Mouse (Mus musculus): ENCODE results near the gene G6pc2.

G6pc2 gene

GRCm38 (mm10) chr2:69210773-69211172 lies at the start of gene G6pc2:
TSS of gene G6pc2 (plus strand) at chr2:69211073.
- DNase-seq (ENCODE audit: low read depth, low spot score), result no peak

GRCm38 (mm10) chr2:69170395-69171077 lies 40.3 kb upstream of the G6pc2 start:
- DNase-seq (ENCODE audit: low read depth, low spot score), result no peak

DNA sequence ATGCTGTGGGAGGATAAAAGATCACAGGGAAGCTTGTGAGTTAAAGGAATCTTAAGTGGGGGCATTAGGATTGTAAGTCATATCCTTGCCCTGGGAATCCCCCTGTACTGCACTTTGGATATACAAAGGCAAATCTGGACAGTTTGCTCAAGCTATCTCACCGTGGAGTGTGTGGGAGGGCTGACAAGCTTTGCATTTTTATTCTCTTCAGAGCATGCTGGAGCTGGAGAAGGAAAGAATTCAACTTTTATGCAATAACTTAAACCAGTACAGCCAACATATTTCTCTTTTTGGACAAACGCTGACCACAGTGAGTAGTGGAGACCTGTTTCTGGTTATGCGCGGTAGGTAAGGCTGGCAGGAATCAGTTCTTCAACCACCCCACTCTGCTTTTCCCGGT lies 35.6 kb upstream of the G6pc2 start:
- DNase-seq (ENCODE audit: low read depth, low spot score), result peak; percentile 60

DNA sequence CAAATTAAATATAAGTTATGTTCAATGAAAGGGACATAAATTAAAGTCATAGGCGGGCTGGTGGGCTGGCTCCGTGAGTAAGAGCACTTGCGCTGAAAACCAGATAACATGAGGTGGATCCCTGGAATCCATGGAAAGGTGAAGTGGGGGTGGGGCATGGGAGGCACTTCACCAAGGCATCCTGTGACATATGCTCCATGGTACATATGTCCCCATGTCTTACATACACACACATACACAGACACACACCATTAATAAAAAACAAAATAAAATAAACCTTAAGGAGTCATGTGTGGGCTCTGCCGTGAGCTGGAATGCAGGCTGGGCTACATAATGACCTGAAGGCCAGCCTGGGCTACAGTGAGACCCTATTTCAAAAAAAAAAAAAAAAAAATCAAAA lies 31.2 kb upstream of the G6pc2 start:
- no peak for DNase-seq (ENCODE audit: low read depth, low spot score)

DNA sequence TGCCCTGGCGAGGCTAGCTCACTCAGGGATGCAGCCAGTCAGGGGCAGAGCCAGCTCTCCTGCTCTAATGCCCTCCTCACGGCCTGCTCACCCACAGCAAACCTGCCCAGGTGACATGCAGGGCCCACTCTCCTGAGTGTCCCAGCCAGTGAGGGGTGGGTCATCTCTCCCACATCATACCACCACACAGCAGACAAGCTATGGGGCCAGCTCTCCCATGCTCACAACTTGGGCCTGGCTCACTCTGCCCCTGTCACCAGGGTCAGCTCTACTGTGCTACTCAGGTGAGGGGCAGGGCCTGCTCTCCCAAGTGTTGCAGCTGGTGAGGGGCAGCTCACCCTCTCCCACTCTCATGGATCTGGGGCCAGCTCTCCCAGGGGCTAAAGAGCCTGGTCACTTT lies 22.9 kb upstream of the G6pc2 start:
- no peak for DNase-seq (ENCODE audit: low read depth, low spot score)

- DNase-seq (ENCODE audit: low read depth, low spot score), result peak; percentile 83
Measured at GRCm38 (mm10) chr2:69188732-69189131, 22.1 kb upstream of the G6pc2 start.

DNA sequence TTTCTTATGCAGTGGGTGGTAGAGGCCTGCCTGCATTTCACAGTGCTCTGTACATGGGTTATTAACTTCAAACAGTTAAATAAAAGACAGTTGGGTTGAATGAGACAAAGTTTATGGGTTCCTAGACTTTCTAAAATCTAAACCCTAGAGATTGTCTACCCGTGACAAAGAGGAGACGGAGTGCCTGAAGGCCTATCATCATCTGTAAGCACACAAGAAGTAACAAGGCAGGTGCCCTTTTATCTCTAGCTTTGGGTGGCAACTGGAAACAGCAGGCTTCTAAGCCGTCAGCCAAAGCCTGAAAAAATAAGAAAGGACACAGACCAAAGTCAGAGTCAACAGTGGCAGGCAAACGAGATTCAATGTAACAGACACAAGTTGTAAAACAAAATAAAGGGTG lies 21.7 kb upstream of the G6pc2 start:
- no peak for DNase-seq (ENCODE audit: low read depth, low spot score)

- no peak for DNase-seq (ENCODE audit: low read depth, low spot score)
Measured at GRCm38 (mm10) chr2:69191059-69191458, 19.8 kb upstream of the G6pc2 start.

DNA sequence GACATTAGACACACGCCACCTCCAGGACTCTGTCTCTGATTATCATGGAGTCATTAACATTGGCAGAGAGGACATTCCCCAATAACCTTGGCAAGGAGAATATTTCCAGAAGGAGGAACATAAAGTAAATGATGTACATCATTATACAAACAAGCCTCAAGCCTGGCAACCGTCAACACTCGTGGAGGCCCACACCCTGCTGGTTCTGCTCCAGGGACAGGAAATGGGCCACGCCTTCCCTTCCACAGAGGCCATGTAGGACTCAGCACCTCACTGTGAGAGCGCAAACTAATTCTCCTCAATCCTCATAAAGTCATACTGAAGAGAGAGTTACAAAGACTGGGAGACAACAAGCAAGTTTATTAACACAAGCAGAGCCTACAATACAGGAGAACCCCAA lies 17.3 kb upstream of the G6pc2 start:
- DNase-seq (ENCODE audit: low read depth, low spot score), result no peak

DNA sequence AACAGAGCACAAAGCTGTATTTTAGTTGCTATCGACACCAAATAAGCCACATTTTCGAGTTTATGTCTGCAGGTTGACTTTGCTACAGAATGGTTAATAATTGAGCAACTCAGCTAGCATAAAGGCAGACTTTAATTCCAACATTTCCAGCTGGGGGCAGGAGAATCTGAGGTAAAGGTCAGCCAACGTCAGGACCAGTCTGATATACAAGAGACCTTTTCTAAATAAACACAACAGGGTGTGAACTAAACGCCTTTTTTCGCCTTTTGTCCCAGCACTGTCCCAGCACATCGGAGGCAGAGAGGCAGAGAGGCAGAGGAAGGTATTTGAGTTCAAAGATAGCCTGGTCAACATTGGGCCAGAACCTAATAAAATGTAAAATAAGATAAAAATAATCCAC lies 5.7 kb upstream of the G6pc2 start:
- DNase-seq (ENCODE audit: low read depth, low spot score), result no peak

DNA sequence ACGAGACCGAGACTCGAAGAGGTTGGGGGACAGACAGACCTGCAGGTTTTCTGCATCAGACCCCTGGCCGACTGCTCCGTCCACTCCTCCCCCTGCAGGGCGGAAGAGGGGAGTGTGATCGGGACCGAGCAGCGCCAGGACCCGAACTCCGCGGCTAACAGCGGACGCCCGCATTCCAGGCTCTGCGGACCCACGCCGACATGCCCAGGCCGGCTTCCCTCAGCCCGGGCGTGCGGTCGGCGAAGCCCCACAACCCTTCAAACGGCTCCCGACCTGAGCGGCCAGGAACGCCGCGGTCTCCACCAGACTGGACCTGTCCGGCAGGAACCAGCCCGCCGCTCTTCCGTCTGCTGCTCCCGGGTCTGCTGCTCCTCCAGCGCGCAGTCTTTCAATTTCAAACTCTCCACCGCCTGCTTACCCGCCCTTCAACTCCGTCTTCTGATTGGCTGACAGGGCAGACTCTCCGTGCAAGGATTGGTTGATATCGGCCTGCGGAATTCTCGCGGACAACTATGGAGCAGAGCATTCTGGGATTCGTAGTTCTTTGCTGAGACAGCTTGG lies 5.0 kb upstream of the G6pc2 start, which contains the start of gene Spc25:
Gene Spc25, minus strand, starts transcription at position 404 of the 561 bp plus-strand sequence.
- peak; percentile 96 for DNase-seq (ENCODE audit: low read depth, low spot score)

DNA sequence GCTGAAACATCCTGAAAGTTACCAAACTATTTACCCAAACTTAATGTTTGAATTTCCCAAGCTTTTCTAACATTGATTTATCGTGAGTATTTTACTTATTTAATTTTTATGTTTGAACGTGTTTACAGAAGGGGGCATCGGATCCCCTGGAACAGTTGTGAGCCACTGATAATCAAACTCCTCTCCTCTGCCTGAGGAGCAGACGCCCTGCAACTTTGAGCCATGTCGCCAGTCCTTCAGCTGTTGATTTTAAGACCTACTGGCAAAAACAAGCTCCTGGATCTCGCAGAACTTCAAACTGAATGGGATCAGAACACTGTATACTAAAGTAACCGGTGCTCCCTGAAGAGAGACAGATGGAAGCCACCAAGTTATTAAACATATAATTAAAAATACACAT lies 4.3 kb upstream of the G6pc2 start:
- DNase-seq (ENCODE audit: low read depth, low spot score), result no peak

- no peak for DNase-seq (ENCODE audit: low read depth, low spot score)
Measured at GRCm38 (mm10) chr2:69209684-69210083, 1.2 kb upstream of the G6pc2 start.

- no peak for DNase-seq (ENCODE audit: low read depth, low spot score)
Measured at GRCm38 (mm10) chr2:69212652-69213051, 1.8 kb downstream of the G6pc2 start.

DNA sequence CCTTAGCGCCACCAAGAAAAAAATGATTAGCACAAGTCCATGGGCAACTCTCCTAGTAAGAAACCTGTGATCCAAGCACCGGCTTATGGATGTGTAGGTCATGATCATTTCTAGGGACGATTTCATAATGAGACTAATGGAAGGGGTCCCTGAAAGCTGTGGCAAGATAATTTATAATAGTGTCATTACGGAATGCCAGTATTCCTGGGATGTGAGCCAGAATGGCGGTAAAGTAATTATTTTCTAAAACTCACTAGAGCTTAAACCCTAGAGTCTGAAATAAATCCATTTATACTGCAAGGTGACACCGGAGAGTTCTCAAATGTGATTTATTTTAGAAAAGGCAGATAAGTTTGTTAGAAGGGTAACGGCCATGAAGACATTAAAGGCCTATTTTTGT lies 4.4 kb downstream of the G6pc2 start:
- no peak for DNase-seq (ENCODE audit: low read depth, low spot score)

- no peak for DNase-seq (ENCODE audit: low read depth, low spot score)
Measured at GRCm38 (mm10) chr2:69221868-69222416, 11.1 kb downstream of the G6pc2 start.

DNA sequence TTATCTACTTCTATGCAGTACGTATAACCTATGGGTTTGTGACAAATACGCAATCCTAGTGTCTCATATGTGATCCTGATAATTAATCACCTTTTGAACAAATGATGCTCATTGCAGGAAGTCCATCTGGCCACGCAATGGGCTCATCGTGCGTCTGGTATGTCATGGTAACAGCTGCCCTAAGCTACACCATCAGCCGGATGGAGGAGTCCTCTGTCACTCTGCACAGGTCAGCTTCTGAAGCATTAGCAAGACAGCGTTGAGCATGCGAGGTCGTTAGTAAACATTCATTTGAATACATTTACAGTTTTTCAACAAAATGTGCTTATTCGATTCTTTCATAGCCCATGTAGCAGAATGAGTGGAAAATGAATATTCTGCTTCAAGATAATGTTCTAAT lies 11.9 kb downstream of the G6pc2 start:
- no peak for DNase-seq (ENCODE audit: low read depth, low spot score)

GRCm38 (mm10) chr2:69224724-69225123 lies 13.9 kb downstream of the G6pc2 start:
- DNase-seq (ENCODE audit: low read depth, low spot score), result no peak

- DNase-seq (ENCODE audit: low read depth, low spot score), result no peak
Measured at GRCm38 (mm10) chr2:69226876-69227275, 16.0 kb downstream of the G6pc2 start.

DNA sequence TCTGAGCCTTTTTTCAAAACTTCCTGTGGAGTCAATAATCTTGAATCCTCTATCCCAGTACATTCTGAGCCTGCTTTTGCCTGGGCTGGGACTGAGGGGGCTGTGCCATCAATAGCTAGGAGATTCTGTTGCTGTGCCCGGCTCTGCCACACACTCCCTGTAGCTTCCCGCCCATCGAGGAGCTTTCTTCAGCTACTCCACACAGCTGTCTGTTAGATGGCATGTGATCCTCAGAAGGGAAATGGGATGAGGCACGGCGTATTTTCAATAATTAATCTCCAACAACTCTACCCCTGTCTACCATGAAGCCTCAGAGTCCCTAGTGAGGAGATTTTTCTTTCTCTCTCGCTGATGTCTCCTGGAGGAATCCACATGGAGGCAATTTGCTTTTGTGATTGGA lies 17.8 kb downstream of the G6pc2 start:
- no peak for DNase-seq (ENCODE audit: low read depth, low spot score)

DNA sequence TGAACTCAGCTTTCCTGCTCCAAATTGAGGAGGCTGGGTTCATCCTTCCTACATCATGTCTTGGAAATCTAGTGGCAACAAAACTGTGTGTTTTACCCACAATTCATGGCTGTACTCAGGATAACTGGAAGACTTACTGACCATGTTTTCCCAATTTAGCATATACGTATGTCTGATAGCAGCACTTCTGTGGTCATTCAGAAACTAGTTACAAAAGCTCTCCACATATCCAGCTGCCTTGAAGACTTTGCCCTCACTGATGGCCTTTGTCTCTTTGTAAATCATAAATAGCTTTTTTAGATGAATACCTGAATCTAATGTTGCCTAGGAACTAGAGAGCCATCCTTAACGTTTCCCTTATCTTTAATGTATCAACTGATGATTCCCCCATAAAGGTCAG lies 19.3 kb downstream of the G6pc2 start:
- DNase-seq (ENCODE audit: low read depth, low spot score), result no peak

DNA sequence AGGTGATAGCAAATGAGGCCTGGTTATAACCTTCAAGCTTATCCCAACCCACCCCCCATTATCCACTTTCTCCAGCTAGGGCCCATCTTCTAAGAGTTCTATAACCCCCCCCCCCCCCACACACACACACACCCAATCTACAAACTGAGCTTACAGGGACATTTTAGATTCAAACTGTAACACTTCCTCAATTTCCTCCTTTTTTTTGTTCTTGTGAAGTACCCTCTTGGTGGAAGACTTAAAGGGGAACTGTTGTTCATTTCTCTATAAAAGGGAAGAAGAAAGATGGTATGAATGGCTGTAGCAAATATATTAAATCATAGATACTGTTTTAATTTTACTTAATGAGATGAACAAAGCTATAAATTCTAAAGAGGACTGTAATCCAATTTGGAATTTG lies 21.2 kb downstream of the G6pc2 start:
- DNase-seq (ENCODE audit: low read depth, low spot score), result no peak

DNA sequence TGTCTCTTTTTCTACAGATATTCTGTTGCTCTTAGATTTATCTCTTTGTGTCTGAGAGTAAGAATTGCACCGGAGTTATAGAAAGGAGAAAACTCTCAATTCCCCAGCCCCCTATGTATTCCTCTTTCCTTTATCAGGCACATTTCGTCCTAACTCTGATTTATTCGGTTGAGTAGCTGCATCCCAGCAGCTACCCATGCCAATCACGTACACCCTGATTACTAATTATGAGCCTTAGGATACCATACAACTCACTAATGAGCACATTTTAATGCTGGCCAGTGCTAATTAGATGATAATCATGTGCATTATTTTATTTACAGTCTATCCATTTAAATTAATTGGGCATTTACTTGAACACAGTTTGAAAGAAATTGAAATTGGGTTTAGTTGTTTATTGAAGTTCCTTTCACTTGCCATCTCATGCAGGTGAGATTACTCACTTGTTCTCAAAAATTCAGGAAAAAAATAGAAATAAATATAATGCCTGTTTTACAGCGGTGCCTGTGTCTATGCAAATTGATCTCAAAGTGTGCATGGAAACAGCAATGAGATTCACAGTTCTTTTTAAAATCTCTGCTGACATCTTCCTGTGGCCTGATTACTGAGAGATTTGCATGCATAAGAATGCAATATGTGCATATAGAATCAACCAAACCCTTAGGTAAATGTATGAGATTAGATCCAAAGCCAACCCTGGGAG lies 24.3 kb downstream of the G6pc2 start:
- no peak for DNase-seq (ENCODE audit: low read depth, low spot score)
